Mouse (Mus musculus) thymus, adult 2 months (tissue): ENCODE data around the gene Abcc12.

Experiments used
- CTCF ChIP-seq: fragments of 200-500 bp; IDR thresholded peaks from 2 replicates; pipeline ENCODE4 v1.5.1; 2012; ENCODE audit warnings: mild to moderate bottlenecking, control low read depth, low read length, moderate library complexity, borderline replicate concordance; ENCODE audit not compliant: control insufficient read depth, poor library complexity, insufficient read depth; ENCODE audit errors: extremely low read depth
- POLR2A ChIP-seq: fragments of 200-500 bp; IDR thresholded peaks from 2 replicates; pipeline ENCODE4 v1.6.1; 2012; ENCODE audit warnings: mild to moderate bottlenecking, low read length, control low read depth, moderate library complexity; ENCODE audit not compliant: control insufficient read depth, poor library complexity, insufficient read depth; ENCODE audit errors: extremely low read depth

DNA sequence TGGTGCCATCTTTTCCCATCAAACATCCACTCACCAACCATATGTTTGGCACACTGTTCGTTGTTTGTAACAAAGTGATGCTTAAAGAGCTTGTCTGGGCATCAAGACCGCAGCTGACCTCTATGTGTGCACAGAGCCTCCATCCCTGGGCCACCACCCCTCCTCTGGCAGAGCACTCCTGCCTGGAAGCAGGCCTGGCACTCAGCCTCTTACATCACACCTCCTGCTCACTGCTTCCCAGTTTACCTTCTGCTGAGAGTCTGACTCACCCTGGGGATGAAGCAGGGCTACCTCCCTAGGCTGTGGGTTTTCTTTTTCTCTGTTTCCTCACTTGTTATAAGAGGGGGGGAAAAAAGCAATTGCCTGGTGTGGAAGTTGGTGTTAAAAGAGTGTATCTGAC, 109.8 kb downstream of the Abcc12 start:
- TF ChIP-seq CTCF (no peak), POLR2A (no peak)
